Mouse (Mus musculus) kidney, adult 9 months (tissue): ENCODE data around the gene Atp5c1.

Source experiments
- DNase-seq: peaks from one replicate; pipeline ENCODE4 v3.0.0; 2022

The Atp5c1 gene

DNA sequence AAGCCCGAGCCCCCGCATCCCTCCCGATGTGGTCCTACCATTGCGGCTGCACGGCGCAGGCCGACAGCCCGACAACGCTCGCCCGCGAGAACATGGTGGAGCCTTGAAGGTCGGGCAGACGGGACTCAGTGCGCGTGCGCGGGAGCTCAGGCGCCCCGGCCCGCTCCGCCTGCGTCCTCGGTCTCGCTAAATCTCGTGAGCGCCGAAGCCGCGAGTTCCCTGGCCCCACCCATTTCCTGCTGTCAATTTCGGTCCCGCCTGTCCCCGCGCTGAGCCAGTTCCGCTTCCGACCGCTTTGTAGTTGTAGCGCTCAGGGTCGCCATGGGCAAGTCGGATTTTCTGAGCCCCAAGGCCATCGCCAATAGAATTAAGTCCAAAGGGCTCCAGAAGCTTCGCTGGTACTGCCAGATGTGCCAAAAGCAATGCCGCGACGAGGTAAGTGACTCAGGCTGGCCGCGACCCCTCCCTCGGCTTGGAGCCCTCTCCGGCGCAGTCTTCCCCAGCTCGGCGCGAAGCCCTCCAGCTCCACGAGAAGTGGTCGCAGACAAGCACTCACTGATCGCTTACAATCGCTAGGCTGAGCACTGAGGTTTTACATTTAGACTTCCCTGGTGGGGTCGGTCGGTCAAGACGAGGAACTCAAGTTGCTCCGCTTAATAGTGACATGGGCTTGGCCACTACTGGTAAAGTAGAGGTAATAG lies at the start of gene Atp5c1, which contains the start of gene Kin:
TSS of gene Atp5c1 (minus strand) at position 201 of the 701 bp plus-strand sequence.
TSS of gene Kin (plus strand) at position 284 of the 701 bp plus-strand sequence.
- peak; percentile 97 for DNase-seq

DNA sequence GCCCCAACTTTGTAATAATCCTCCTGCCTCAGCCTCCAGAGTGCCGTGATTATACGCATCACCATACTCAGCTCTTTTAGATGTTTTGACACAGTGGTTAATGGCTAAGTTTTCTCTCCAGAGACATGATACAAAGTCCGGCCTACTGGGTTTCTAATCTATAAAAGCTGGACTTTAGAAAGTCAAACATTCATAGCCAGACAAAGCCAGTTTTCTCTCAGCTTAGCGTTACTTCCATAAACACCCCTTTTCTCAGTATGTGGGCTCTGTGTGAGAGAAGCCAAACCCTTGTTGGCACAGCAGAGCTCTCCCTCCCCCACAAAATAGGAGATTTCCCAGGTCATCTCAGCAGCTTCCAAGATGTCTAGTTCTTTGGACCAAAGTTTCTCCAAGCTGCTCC lies 48.3 kb upstream of the Atp5c1 start:
- DNase-seq: peak; percentile 84

DNA sequence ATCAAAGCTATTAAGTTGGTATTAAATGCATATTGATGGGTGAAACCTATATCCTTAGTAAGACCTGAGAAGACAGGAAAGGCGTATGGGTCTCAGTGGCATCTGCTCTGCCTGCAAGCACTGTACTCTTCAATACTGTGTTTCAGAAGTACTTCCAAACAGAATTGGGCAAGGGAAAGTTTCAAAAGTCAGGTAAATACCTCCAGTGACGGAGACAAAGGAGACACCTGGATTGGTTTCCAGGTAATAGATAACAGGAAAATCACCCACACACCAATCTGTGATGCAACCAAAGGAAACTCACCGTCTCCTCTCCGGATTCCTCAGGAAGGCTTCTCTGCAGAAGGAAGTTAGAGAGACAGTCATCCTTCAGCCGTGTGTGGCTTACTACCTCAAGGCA lies 47.2 kb upstream of the Atp5c1 start:
- no peak for DNase-seq

DNA sequence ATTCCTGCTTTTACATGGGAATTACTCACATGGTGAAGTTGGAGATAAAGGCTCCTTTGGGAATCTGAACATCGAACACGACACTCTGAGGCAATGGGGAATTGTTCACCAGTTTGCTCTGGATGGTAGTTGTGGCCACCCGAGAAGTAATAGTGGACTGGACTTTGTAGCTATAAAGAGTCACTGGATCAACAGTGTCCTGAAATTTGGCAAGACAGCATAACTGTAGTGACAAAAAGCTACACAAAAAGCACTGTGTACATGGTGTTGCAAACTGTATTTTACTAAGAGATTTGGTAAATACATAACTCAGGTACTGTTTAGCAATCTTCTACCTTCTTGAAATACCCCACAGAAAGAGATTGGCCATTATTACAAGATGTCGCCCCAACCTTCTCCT lies 45.8 kb upstream of the Atp5c1 start:
- DNase-seq: no peak

DNA sequence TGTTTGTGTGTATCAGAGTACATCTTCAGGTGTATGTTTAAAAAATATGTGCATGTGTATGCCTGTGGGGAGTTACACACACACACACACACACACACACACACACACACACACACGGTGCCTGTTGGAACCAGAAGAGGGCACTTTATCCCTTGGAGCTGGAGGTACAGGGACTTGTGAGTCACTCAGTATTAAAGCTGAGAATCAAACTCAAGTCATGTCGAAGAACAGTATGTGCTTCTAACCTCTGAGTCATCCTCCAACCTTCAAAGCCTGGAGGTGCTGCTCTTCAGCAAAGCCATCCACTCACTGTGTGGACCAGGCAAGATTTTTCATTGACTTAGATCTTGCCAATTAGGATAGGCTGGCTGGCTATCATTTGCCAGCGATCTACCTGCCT lies 41.5 kb upstream of the Atp5c1 start:
- DNase-seq: no peak

DNA sequence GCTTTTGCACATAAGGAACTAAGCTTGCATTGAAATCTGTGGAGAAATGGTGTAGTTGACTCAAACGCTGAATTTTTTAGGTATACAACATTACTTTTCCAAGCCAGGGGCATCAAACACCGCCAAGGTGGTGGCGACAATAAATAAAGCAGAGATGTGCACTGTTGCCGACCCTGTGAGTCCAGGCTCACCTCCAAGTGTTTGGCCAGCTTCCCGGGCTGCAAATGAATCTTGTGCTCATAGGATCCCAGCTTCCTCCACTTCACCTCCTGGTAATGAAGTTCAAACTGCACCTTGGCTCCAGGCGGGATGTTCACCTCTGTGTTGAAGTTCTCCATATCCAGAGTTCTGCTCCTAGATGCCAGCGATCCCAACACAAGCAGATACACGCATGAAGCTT lies 39.0 kb upstream of the Atp5c1 start:
- no peak for DNase-seq

DNA sequence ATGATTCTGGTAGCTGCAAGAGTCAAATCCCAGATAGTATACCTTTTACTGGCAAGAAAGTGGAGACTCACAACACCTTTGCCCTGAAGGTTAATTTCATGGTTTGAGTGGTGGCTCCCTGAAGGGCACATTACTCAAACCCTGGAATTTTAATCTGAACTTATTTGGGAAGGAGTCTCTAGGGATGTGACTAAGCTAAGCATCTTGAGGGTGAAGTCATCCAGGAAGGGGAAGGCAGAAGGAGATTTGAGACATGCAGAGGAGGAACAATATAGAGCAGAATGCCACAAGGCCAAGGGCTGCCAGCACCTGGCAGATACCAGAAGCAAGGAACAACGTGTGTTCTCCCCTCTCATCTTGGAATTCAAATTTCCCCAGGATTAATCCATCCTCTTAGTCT lies 38.4 kb upstream of the Atp5c1 start:
- no peak for DNase-seq

DNA sequence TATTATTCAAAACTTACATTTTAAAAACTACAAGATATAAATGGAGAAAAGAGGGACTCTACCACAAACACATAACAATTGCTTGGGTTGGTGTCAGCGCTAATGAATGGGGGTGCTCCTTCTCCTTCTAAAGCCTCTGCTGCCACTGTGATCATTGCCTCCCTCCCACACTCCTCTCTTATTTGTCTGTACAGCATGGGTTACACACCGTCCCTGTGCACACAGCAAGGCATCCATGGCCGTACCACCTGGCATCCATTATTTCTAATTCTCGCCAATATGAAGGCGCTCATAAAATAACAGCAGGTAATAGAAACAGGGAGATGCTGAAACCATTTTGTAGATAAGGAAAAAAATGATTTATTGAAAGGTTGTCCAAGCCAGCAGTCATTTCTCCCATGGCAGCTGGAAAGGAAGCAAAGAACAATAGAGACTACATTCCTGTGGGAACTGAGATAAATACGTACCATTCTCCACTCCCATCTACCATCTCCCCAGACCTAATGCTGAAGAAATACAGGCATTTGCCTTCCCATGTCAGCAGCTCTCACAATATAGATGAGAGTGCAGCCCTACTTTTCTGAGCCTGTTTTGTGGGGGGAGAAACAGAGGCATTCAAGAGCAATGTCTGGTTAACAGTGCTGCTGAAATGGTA lies 28.4 kb upstream of the Atp5c1 start:
- DNase-seq: no peak

DNA sequence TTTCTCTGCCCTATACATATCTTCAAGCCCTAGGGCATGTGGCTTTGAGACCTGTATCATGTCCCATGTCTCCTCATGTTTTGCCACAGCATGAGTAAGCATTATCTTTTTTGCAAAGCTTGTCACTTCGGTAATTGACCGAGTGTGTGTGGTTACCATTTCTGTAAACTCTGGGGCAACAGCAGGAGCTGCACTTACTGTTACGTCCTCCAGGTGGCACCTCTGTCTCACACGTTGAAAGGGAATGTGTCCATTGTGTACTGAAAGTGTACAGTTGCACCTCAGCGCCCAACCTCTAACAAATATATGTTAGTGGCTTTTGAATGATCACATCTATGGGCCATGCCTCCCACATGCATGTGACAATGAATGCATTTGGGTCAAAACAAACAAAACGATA lies 20.9 kb upstream of the Atp5c1 start:
- DNase-seq: peak; percentile 66

DNA sequence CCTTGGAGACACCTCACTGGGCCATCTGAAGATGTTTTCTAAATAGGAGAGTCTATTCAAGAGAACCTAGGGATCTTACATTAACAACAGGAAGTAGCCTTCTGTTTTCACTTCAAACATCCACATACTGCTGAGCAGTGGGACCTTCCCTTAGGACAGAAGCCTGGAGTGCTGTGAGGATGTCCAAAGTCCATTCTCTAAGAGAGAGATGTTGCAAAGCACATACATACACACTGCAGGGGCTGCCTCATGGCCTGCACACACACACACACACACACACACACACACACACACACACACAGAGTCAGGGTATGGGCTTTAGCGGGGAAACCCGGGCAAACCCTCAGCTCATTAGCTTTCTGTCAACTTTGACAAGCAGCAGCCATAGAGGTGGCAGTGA lies 20.2 kb upstream of the Atp5c1 start:
- no peak for DNase-seq

DNA sequence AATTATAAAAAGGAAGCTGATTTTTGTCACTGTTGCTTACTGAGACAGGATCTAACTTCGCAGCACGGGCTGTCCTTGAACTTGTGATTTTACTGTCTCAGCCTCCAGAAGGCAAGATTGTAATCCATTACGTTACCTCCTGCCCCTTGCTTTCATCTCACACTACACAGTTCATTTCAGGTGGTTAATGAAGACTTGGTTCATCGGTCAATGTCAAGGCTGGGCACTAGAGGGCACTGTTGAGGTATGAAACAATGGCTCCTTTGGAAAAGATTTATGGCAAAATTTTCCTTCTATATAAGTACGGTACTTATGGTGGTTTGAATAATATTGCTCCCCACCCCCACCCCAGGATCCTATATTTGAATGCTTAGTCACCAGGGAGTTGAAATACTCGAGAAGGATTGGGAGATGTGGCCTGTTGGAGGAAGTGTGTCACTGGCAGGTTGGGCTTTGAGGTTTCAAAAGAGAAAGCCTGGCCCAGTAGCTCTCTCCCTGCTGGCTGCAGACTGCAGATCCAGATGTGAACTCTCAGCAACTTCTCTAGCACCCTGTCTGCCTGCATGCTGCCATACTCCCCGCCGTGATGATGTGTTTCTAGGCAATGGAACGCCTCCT lies 18.4 kb upstream of the Atp5c1 start:
- DNase-seq: peak; percentile 71

DNA sequence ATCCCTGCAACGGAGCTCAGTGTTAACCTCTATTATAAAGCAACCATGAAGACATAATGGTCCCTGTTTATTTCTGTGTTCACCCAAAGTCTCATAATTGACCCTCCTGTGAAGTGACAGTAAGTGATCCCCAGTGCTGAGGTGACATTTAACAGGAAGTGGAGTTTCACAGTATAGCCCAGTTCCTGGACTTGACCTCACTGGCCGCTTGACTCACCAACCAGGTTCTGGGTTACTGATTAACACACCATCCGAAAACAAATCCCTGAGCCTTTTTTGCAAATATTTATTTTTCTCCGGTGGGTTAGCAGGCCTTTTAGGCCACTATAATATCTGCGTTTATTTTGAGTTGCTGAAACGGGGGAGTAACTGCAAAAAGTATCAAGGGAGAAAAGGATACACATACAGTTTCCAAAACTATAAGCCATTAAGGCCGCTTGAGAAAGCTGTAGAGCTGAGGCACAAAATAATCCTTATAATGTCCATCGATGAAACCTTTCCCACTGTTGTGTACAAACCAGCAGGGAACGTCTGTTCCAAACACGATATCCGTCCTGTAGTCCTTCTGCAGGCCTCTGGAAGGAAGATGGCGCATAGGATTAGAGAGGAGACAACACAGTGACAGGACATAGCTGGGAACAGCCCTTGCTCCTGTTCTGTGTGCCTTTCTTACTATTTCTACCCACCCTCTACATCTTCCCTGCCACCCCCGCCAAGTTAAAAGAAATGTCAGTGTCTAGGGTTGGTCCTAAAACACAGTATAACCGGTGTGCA lies 14.2 kb upstream of the Atp5c1 start:
- peak; percentile 49 for DNase-seq

DNA sequence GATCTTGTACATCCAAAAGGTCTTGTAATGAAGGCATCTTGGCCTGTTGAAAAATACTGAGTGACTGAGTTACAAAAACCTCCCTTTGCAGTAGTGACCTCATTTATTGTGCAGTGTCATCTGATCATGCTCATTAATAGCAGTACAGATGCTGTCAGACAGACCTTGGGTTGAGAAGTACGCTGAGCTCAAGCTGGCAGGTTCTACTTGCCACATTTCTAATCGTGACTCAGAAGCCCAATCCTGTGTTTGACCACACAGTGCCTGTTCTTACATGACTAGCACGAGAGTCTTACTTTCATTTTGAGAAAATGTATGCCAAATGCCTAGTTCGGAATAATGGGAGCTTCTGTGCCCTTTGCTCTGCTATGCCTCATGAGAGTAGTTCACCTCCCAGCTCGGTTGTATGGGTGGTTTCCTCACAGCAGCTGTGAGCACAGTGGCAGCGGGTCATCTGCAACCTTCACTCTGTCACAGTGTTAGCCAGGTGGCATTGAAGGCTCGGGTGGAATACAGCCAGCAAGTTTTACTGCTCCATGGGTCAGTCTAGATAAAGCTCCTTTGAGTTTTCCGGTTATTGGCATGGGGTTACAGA lies 7.0 kb upstream of the Atp5c1 start:
- no peak for DNase-seq

DNA sequence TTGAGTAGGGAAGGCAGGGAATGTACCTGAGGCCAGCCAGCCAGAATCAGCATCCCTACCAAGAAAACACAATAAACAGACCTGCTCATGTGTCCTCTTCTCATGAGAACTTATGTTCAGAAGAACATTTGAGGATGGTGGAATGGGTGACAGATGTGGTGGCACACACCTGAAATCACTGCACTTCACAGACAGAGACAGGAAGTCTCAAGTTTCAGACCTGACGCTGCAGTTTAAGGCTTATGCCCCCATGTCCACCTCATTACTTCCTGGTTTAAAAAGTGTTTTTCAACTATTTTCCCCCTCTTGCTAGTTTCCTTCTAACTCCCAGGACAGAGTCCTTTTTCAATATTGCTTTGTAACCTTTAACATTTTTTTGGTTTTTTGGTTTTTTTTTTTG lies 2.4 kb upstream of the Atp5c1 start:
- no peak for DNase-seq

DNA sequence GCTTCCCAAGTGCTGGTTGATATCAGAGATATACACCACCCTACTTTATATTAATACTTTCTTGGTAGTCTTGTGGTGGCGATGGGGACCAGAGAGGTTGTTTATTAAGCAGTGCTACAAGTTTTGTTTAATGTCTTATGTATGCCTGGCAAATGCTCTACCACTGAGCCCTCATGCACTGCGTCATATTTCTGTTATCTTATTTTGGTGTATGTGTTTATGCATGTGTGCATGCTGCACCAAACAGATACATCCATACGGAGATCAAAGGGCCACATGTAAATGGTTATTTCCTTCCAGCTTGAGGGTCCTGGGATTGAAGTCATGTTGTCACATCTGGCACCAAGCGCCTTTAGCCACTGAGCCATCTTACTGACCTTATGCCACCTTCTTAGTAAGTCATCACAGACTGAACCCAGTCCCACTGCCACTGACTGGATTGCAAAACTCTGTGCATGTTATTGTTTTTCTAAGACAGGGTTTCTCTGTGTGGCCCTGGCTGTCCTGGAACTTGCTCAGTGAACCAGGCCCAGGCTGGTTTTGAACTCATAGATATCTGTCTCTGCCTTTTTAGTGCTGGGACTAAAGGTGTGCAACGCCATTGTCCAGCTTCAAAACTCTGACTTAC lies 1.3 kb upstream of the Atp5c1 start:
- DNase-seq: no peak

DNA sequence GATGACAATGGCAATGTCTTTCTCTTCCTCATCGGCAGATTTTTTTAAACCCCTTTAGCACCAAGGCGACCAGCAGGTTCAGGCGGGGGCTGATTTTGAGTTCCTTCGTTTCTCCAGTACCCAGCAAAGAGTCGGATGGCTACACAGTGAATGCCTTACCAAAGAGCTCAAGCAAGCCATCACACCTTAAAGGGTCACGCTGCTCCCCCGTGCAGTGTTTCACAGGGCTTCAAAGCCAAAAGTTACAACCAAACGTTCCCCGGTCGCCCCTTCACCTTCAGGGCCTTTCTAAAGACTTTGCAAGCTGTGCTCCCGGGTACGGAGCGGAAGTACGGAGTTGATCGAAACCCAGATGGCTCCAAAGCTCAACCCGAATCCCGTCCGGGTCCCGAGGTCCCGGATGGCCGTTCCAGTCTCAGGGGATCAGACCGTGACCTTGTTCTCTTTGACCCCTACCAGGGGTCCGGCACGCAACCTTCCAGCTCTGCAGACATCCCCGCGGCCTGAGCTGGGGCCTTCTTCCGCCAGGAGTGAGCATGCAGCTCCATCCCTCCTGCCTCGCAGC lies 483 bp downstream of the Atp5c1 start:
- DNase-seq: no peak

DNA sequence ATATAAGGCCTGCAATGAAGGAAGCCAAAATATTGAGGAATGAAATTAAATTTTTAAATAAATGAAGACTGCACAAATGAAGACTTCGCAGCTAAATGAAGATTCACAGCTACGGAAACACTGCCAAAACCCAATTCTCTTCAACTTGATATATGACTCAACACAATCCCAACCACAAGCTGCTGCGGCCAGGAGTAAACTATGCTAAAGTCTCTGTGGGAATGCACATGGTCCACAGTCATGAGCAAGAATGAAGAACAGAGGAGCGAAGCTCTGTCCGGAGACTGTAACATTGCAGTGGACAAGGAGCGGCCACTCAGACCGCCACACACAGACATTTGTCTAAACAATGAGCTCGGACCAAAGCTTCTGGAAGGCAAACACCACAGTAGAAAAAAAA lies 3.6 kb downstream of the Atp5c1 start:
- no peak for DNase-seq

DNA sequence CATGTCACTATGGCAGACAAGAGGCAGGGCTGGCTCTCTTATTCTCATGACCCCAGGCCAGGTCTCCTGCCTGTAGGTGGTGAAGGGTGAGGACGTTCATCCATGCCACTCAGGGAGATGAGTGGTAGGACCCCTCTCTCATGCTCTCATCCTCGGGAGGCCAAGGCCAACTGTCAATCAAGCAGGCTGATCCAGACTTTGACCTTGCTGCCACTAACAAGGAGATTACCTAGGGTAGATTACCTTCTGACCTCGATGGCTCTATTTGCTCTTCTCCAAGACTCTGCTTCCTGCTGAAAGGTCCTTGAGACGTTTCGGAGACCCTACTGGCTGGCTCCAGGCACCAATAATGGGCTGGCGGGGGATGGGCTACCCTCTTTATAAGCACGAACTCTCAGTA lies 5.8 kb downstream of the Atp5c1 start:
- no peak for DNase-seq

DNA sequence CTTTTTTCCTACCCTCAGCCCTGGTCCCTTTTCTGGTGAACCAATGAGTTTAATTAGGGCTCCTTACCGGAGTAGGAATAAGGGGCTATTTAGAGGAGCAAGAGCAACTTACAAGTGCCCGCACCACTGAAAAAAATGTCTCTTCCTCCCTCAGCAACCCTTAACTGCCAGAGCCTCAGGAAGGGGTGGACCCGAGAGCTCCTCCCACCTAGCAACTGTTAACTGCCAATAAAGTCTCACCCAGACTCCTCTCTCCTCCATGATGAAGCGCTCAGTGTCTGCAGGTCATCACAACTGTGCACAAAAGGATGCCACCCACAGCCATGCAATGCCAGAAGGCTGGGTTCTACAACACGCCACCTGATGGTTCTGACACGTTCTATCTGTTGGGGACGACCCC lies 8.6 kb downstream of the Atp5c1 start:
- DNase-seq: no peak

DNA sequence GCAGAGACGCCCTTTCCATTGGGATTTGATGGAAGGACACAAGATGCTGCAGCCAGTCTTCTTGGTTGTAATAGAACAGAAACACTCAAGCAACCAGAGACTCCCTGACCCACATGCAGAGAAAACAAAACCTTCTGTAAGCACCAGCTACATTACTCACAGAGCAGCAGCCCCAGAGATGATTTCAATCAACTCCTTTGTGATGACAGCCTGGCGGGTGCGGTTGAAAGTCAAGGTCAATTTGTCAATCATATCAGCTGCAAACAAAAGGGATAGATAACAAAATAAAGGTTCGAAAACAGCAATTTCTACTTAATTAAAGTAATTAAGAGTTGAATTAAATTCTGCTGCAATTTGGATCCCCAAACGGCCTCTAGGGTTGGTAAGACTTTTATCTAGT lies 21.5 kb downstream of the Atp5c1 start:
- no peak for DNase-seq

DNA sequence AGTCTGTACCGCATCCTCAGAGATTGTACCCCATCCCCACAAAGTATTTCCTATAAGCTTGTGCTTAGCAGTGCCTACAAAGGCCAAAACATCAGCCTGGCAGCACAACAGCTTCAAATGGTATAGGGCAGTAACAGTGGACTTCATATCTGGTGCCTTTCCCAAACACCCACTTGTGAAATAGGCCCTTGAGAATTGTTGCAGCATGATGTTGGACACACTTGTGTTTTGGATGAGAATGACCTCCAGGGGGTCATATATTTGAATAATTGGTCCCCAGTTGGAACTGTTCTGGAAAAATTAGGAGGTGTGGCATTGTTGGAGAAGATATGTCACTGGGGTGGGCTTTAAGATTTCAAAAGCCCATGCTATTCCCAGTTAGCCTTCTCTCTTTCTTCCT lies 28.3 kb downstream of the Atp5c1 start:
- DNase-seq: no peak

DNA sequence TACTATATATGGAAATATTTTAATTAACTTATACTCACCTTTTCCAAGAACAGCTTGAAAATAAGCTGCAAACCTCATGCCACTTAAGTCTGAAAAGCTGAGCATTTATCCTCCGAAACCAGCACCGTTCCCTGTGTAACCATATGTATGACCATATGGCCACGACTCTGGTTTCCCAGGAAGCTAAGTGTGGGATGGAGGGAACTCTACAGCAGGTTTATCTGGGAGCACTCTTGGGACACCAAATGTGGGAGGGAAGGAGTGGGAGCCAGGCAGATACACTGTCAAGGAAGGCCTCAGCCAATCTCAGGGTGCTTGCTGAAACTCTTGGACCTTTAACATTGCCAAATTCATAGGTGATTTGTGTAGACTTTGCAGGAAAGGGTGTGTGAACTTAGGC lies 29.4 kb downstream of the Atp5c1 start:
- DNase-seq: no peak
